Comparison of ENCODE assay signal across 12 mouse cellular contexts in the genomic region with DNA sequence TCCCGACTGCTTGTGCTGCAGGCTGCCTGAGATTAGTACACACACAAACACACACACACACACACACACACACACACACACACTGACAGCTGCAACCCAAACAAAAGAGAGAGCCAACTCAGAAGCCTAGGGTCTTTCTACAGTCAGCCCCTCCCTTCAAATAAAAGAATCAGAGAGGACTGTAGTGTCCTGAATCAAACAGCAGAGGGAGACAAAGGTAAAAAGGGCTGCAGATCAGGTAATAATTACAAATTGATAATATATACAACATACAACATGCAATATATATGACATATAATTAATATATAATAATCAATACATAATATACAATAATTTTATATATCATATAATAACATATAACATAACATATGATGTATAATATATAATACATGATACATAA.
A peak's percentile ranks its signal among the peaks of the same experiment; 100 is the strongest.
DNase-seq lines count a peak whose midpoint lies in the region.
"Had no signal": no experiment of that assay in that cellular context is flagged by ENCODE, and none has a peak within 500 bp of the region (broad histone marks: within the 10 kb centered on the region; RNA-seq: fewer than 3 reads in every experiment).

No protein-coding gene starts in this region.

- DNase-seq in cerebellum, postnatal 14 days = peak; percentile 6 to 35
- no peak for DNase-seq in cerebellum, postnatal 25 days
- DNase-seq in kidney, adult 9 months = peak; percentile 4
- no peak for DNase-seq in kidney, adult 18-20 months
- peak; percentile 2 for DNase-seq in 3T3-L1 (ENCODE audit: low read depth, low spot score)
- peak; percentile 14 for DNase-seq in ZHBTc4 (ENCODE audit: low read depth, low spot score)
- DNase-seq in ovary, postnatal 10 days (ENCODE audit: low spot score) = no peak
- DNase-seq in c-Kit-positive CD71-positive TER-119-positive erythroid progenitor cells, embryonic 14.5 days (ENCODE audit: low spot score) = no peak
- DNase-seq: adrenal gland, postnatal 10 days; heart, postnatal 36 days; kidney, adult 11 months; thymus, adult 2 months had no signal

Comparison
In these comparisons a context has a peak if more than half of its experiments do, and no peak if none do; other contexts are left out.
1. DNase-seq: peak in cerebellum, postnatal 14 days (2 of 2), kidney, adult 9 months (single experiment), 3T3-L1 (single experiment) and ZHBTc4 (single experiment); none in cerebellum, postnatal 25 days (0 of 2), kidney, adult 18-20 months (single experiment), ovary, postnatal 10 days (single experiment) and c-Kit-positive CD71-positive TER-119-positive erythroid progenitor cells, embryonic 14.5 days (single experiment).